Mouse (Mus musculus): ENCODE data around the gene Psmd10. TPM values are rescaled to one million over a fixed set of nuclear protein-coding genes. Genes with fewer than 3 reads are reported as not detected.

Psmd10 gene
- 10 to 100 TPM; 29.4 to 34.5 TPM for total RNA-seq (2021)
- long read RNA-seq, experiment 1, transcript Psmd10-201 (5 exons, 1,430 nt), result major isoform, 40 of 46 reads
- long read RNA-seq, experiment 1, transcript Psmd10-202 (5 exons, 1,390 nt), result minor isoform, 6 of 46 reads
- long read RNA-seq, experiment 1, partial matches to known transcripts, result 0 of 46 reads
- long read RNA-seq, experiment 1, other reads (novel, unspliced or antisense), result 0 of 46 reads
- long read RNA-seq, experiment 2, transcript Psmd10-201 (5 exons, 1,430 nt), result major isoform, 6 of 9 reads
- long read RNA-seq, experiment 2, partial matches to known transcripts, result 0 of 9 reads
- long read RNA-seq, experiment 2, other reads (novel, unspliced or antisense), result 1 of 9 reads

GRCm38 (mm10) chrX:140956272-140956940 is at the start of gene Psmd10, which contains the start of gene Atg4a:
TSS of gene Psmd10 (minus strand) at chrX:140956728.
TSS of gene Atg4a (plus strand) at chrX:140956907.
- DNase-seq, result peak; percentile 88 to 89

DNA sequence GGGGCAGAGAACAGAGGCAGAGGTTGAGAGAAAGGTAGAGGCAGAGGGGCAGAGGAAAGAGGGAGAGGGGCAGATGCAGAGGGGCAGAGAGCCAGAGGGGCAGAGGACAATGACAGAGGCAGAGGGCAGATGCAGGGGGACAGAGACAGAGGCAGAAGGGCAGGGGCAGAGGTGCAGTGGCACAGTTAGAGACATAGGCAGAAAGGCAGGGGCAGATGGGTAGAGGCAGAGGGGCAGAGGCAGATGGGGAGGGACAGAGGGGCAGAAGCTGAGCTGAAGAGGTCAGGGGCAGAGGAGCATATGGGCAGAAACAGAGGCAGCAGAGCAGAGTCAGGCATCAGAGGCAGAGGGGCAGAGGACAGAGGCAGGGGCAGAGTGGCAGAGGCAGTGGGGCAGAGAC is 42.4 kb upstream of the Psmd10 start:
- no peak for DNase-seq

- no peak for DNase-seq
These were observed 41.5 kb upstream of the Psmd10 start for GRCm38 (mm10) chrX:140997912-140998545.

DNA sequence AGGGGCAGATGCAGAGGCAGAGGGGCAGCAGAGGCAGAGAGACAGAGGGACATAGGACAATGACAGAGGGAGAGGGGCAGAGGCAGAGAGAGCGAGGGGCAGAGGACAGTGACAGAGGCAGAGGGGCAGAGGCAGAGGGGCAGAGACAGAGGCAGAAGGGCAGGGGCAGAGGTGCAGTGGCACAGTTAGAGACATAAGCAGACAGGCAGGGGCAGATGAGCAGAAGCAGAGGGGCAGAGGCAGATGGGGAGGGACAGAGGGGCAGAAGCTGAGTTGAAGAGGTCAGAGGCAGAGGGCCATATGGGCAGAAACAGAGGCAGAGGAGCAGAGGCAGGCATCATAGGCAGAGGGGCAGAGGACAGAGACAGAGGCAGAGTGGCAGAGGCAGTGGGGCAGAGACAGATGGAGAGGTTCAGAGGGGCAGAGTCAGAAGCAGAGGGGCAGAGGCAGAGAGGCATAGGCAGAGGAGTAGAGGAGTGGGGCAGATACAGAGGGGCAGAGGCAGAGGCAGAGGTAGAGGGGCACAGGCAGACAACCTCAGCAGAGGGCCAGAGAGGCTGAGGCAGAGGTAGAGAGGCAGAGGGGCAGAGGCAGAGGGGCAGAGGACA is 40.5 kb upstream of the Psmd10 start:
- DNase-seq, result no peak

DNA sequence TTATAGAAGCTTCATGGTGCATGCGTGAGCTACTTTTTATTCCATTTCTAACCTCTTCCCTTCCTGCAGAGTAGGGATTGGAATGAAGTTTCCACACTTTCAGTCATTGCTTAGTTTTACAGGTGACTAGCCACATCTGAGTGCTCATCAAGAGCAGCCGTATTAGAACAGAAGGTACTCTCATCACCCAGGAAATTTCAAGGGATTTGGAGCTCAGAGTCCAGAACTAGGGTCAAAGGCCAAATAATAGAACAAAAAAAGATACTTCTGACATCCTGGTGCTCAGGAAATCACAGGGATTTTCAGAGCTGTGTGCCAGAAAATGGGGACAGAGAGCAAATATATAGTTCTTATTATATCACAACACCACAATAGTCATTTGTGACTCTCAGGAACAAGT is 28.7 kb upstream of the Psmd10 start:
- no peak for DNase-seq

DNA sequence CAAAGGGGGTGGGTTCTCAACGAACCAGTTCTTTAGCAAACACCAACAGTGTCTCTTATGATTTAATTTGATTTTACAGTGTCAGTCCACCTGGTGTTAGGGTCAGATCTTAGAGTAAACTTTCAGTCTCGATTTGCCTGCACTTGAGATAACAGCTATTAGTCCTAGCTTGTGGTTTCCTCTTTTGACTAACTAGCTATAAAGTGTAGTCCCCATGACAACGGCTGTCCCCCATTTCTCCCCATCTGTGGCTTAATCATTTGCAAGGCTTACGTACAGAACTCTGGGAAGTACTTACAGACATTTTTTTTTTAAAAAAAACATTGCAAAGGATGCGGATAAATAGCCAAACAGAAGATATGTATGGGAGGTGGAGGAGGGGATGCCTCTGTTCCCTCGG is 28.3 kb upstream of the Psmd10 start:
- no peak for DNase-seq

GRCm38 (mm10) chrX:140983206-140983960 is 26.9 kb upstream of the Psmd10 start:
- peak; percentile 12 to 18 for DNase-seq

- DNase-seq, result no peak
These were observed 23.6 kb upstream of the Psmd10 start for GRCm38 (mm10) chrX:140980163-140980562.

- peak in 1 of 2 experiments; percentile 25 for DNase-seq
These were observed 23.0 kb upstream of the Psmd10 start for GRCm38 (mm10) chrX:140979546-140979945.

DNA sequence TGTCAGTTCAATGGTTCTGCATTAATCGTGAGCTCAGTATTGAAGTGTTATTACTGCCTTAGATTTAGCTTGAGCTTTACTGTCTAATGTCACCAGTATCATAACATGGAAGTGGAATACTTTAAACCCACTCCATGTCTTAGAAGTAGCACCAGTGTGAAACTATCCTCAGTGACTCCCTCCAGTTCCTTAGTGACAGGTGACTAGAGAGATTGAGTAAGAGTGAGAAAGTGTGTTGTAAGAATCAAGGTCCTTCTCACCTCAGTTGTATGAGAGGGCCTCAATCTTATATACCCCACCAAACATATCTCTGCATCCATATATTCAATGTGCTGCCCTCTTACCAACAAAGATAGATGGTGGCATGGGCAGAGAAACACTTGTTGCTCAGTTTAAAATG is 22.4 kb upstream of the Psmd10 start:
- no peak for DNase-seq

DNA sequence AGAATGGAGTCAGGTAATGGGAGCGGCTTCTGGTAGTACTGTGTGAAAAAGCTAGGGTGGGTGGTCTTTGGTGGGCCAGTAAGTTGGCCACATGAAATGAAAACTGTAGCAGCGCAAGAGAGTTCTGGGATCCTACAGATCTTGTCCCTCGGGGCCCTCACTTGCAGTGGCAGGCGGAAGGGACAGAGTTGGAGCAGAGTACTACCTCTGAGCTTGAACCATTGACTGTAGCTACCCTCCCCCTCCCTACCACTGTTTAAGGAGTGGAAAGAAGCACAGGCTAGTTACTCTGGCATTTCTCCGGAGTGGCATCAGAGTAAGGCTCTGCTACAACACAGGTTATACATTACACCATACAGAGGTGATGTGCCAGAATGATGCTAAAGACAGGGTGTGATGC is 431 bp upstream of the Psmd10 start:
- DNase-seq, result no peak

GRCm38 (mm10) chrX:140953618-140954017 is 2.9 kb downstream of the Psmd10 start:
- DNase-seq, result no peak

GRCm38 (mm10) chrX:140936271-140936670 is 20.3 kb downstream of the Psmd10 start:
- DNase-seq, result no peak

DNA sequence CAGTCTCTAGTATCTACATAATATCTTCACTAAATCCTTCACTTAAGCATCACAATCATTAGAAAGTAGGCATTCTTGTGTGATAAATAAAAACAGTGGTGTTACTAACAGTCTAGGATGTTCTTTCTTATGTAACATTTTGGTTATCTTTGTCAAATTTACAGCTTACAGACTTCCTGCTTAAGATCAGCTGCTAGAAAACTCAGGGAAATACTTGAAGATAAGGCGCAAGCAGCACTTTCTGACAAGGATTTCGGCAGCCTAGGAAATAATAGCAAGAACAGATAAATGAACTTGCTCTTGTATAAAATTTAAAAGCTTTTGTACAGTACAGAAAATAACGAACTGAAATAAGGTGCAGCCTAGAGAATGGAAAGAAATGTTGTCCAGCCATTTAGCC is 23.3 kb downstream of the Psmd10 start:
- DNase-seq, result no peak

- DNase-seq, result no peak
These were observed 24.5 kb downstream of the Psmd10 start for GRCm38 (mm10) chrX:140932066-140932465.

- no peak for DNase-seq
These were observed 35.2 kb downstream of the Psmd10 start for GRCm38 (mm10) chrX:140921321-140921720.

DNA sequence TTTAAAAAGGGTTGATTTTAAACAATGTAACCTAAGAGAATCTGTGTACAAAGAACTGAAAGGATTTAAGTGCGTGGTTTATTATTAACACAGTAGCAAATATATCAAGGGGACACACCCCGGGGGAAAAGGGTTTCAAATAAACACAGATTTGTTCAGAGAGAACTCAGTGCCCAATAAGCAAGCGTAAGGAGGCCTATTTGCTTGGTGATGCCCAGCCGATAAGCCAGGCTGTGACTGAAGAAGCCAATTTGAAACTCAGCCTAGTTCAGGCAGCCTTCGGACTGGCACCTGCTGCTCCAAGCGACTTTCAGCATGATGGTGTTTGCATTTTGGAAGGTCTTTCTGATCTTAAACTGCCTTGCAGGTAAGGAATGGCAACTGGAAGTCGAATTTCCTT is 49.2 kb downstream of the Psmd10 start, which contains the start of gene Vsig1:
Vsig1 (plus strand) TSS at position 249 of the 400 bp plus-strand sequence.
- no peak for DNase-seq

DNA sequence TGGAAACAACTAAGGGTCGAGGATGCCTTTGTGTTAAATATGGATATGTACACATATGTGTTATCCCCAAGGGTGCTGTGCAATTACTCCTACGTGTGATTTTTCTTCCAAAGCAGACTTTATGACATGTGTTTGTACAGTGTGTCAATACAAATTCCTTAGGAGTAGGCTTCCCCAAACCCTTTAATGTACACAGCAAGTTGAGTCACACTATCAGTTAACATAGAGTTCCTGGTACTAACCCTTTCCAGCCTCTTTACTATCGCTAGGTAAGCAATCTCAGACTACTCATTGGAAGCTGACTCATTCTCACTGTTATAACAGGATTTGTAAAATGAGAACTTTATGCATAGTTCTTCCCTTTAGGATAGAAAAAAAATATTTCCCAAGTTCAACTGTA is 53.0 kb downstream of the Psmd10 start:
- no peak for DNase-seq
